Mouse (Mus musculus) myocyte (in vitro differentiated cells): Measurements from ENCODE around the gene Trp73. TPM values are rescaled to one million over a fixed set of nuclear protein-coding genes. Genes with fewer than 3 reads are reported as not detected.

Experiments
- H3K27me3 ChIP-seq: one replicate; pipeline ENCODE4 v1.6.1; 2011; ENCODE audit not compliant: control insufficient read depth, insufficient read depth, insufficient read length
- H3K36me3 ChIP-seq: one replicate; pipeline ENCODE4 v1.6.1; 2011; ENCODE audit not compliant: control insufficient read depth, insufficient read depth
- H3K4me2 ChIP-seq: one replicate; pipeline ENCODE4 v1.6.1; 2011; ENCODE audit warnings: low read depth, control low read depth
- H3K4me3 ChIP-seq: one replicate; pipeline ENCODE4 v1.5.1; 2011; ENCODE audit warnings: mild to moderate bottlenecking, control low read depth, moderate library complexity
- H3K79me2 ChIP-seq: one replicate; pipeline ENCODE4 v1.6.1; 2011; ENCODE audit not compliant: control insufficient read depth, insufficient read depth
- H3ac ChIP-seq: one replicate; pipeline ENCODE4 v1.6.1; 2011; ENCODE audit not compliant: control insufficient read depth, insufficient read length
- CEBPB ChIP-seq: IDR thresholded peaks from 2 replicates; pipeline ENCODE4 v1.6.1; 2011; ENCODE audit warnings: mild to moderate bottlenecking, moderate library complexity; ENCODE audit not compliant: poor library complexity, insufficient read depth, severe bottlenecking
- E2F4 ChIP-seq: IDR thresholded peaks from one replicate; pipeline ENCODE4 v1.6.1; 2011; ENCODE audit warnings: mild to moderate bottlenecking, control low read depth, moderate library complexity; ENCODE audit not compliant: insufficient read depth
- MAX ChIP-seq: IDR thresholded peaks from one replicate; pipeline ENCODE4 v1.6.1; 2011; ENCODE audit warnings: low read depth, mild to moderate bottlenecking, control low read depth
- MYOD1 ChIP-seq, 3 experiments: IDR thresholded peaks; one replicate each; pipeline ENCODE4 v1.6.1; 2011; ENCODE audit warnings: control low read depth in 2 of 3, low read depth in 2 of 3, mild to moderate bottlenecking in 2 of 3, moderate library complexity in 1 of 3; ENCODE audit not compliant: insufficient read length in 2 of 3, control insufficient read depth in 1 of 3
- MYOG ChIP-seq, 3 experiments: IDR thresholded peaks; one replicate each; pipeline ENCODE4 v1.6.1; 2011; ENCODE audit warnings: control low read depth in 2 of 3, low read depth in 2 of 3, mild to moderate bottlenecking in 2 of 3; ENCODE audit not compliant: insufficient read length in 2 of 3, control insufficient read depth in 1 of 3, insufficient read depth in 1 of 3
- POLR2A ChIP-seq: IDR thresholded peaks from one replicate; pipeline ENCODE4 v1.6.1; 2011; ENCODE audit warnings: low read depth, mild to moderate bottlenecking, control low read depth, moderate library complexity; ENCODE audit not compliant: insufficient read length
- POLR2AphosphoS2 ChIP-seq: IDR thresholded peaks from one replicate; pipeline ENCODE4 v1.6.1; 2011; ENCODE audit warnings: low read depth, control low read depth; ENCODE audit not compliant: insufficient read length
- REST ChIP-seq: IDR thresholded peaks from one replicate; pipeline ENCODE4 v1.6.1; 2011; ENCODE audit warnings: mild to moderate bottlenecking, control low read depth, moderate library complexity; ENCODE audit not compliant: insufficient read depth, insufficient read length
- SRF ChIP-seq: IDR thresholded peaks from one replicate; pipeline ENCODE4 v1.6.1; 2011; ENCODE audit warnings: low read depth; ENCODE audit not compliant: control insufficient read depth, insufficient read length
- TCF12 ChIP-seq: IDR thresholded peaks from one replicate; pipeline ENCODE4 v1.6.1; 2011; ENCODE audit warnings: mild to moderate bottlenecking, control low read depth; ENCODE audit not compliant: poor library complexity, insufficient read depth, severe bottlenecking
- TCF3 ChIP-seq: IDR thresholded peaks from one replicate; pipeline ENCODE4 v1.6.1; 2011; ENCODE audit warnings: low read depth, control low read depth; ENCODE audit not compliant: insufficient read length
- USF1 ChIP-seq: IDR thresholded peaks from one replicate; pipeline ENCODE4 v1.6.1; 2011; ENCODE audit warnings: low read depth, mild to moderate bottlenecking, control low read depth, moderate library complexity
- polyA plus RNA-seq: library from polyadenylated mRNA; unstranded; fragments of >200 nt; fragmentation: generic; extraction: Trizol; gene quantifications from one replicate; pipeline ENCODE4 v1.2.1, GENCODE M21; 2012; ENCODE audit warnings: missing spikeins

Gene Trp73
- polyA plus RNA-seq, 1 experiment = not detected

GRCm38 (mm10) chr4:154019571-154019970 is 120.4 kb downstream of the Trp73 start:
- Histone ChIP-seq H3K4me3 (no peak overlapping the region), H3K36me3 (peaks cover 14% of the 10 kb centered on the region), H3K27me3 (no peaks in the 10 kb centered on the region), H3ac (no peak overlapping the region), H3K79me2 (peaks cover 6% of the 10 kb centered on the region), H3K4me2 (no peak overlapping the region)
- TF ChIP-seq MAX = no peak
- TF ChIP-seq E2F4 = no peak
- no peak for TF ChIP-seq POLR2AphosphoS2
- TF ChIP-seq POLR2A = no peak
- TF ChIP-seq USF1 = no peak
- no peak for TF ChIP-seq MYOG (IDR thresholded peaks at IDR 0.05; ENCODE audit: control insufficient read depth in 1 of 3, insufficient read depth in 1 of 3, insufficient read length in 2 of 3, low read depth in 2 of 3)
- no peak for TF ChIP-seq REST
- TF ChIP-seq TCF12 = no peak
- no peak for TF ChIP-seq SRF
- no peak for TF ChIP-seq CEBPB
- TF ChIP-seq MYOD1 (IDR thresholded peaks at IDR 0.05; ENCODE audit: control insufficient read depth in 1 of 3, insufficient read length in 2 of 3, low read depth in 2 of 3) = no peak
- TF ChIP-seq TCF3 = no peak

- Histone ChIP-seq H3ac (no peak overlapping the region), H3K4me2 (no peak overlapping the region), H3K4me3 (no peak overlapping the region), H3K79me2 (peaks cover 32% of the 10 kb centered on the region), H3K36me3 (peaks cover 14% of the 10 kb centered on the region), H3K27me3 (no peaks in the 10 kb centered on the region)
- TF ChIP-seq SRF = no peak
These were observed 124.5 kb downstream of the Trp73 start for GRCm38 (mm10) chr4:154015476-154015875.

- Histone ChIP-seq H3ac (peak overlapping the region; percentile 81), H3K4me2 (peak overlapping the region; percentile 86), H3K4me3 (peak overlapping the region; percentile 59), H3K79me2 (peaks cover 32% of the 10 kb centered on the region), H3K27me3 (no peaks in the 10 kb centered on the region), H3K36me3 (no peaks in the 10 kb centered on the region)
- TF ChIP-seq SRF (no peak), MYOG (IDR thresholded peaks at IDR 0.05; ENCODE audit: control insufficient read depth in 1 of 3, insufficient read depth in 1 of 3, insufficient read length in 2 of 3, low read depth in 2 of 3) (peak in 2 of 3 experiments; percentile 23 to 39), USF1 (no peak), POLR2AphosphoS2 (no peak), TCF3 (no peak)
These were observed 127.7 kb downstream of the Trp73 start for GRCm38 (mm10) chr4:154012132-154012882.

- Histone ChIP-seq H3K79me2 (peaks cover 32% of the 10 kb centered on the region), H3K4me3 (peak within 1 kb of the TSS; percentile 59), H3ac (peak within 1 kb of the TSS; percentile 81), H3K36me3 (no peaks in the 10 kb centered on the region), H3K4me2 (peak within 1 kb of the TSS; percentile 97), H3K27me3 (no peaks in the 10 kb centered on the region)
- peak; percentile 65 for TF ChIP-seq SRF
- TF ChIP-seq POLR2AphosphoS2 = peak; percentile 18
- peak; percentile 80 for TF ChIP-seq POLR2A
- TF ChIP-seq MAX = no peak
- TF ChIP-seq REST = no peak
These were observed 128.3 kb downstream of the Trp73 start, which contains the start of gene Lrrc47 for GRCm38 (mm10) chr4:154011646-154012089. Lrrc47 (plus strand) TSS chr4:154011731.

- peak overlapping the region; percentile 59 for H3K4me3 ChIP-seq
These were observed 128.9 kb downstream of the Trp73 start for GRCm38 (mm10) chr4:154010907-154011645.

More at GRCm38 (mm10) chr4:154010907-154011645, 128.9 kb downstream of the Trp73 start:
- H3K27me3 ChIP-seq = no peaks in the 10 kb centered on the region
- H3K79me2 ChIP-seq = peaks cover 32% of the 10 kb centered on the region
- TF ChIP-seq POLR2AphosphoS2 (no peak), REST (no peak), MYOG (IDR thresholded peaks at IDR 0.05; ENCODE audit: control insufficient read depth in 1 of 3, insufficient read depth in 1 of 3, insufficient read length in 2 of 3, low read depth in 2 of 3) (peak in 1 of 3 experiments; percentile 48), MYOD1 (IDR thresholded peaks at IDR 0.05; ENCODE audit: control insufficient read depth in 1 of 3, insufficient read length in 2 of 3, low read depth in 2 of 3) (peak in 2 of 3 experiments; percentile 63 to 69)
- peak overlapping the region; percentile 97 for H3K4me2 ChIP-seq
- H3ac ChIP-seq = peak overlapping the region; percentile 81
- no peaks in the 10 kb centered on the region for H3K36me3 ChIP-seq
